Mouse (Mus musculus): ENCODE results near the gene Cc2d2b.
A peak's percentile ranks its signal among the peaks of the same experiment; 100 is the strongest.

Cc2d2b gene

DNA sequence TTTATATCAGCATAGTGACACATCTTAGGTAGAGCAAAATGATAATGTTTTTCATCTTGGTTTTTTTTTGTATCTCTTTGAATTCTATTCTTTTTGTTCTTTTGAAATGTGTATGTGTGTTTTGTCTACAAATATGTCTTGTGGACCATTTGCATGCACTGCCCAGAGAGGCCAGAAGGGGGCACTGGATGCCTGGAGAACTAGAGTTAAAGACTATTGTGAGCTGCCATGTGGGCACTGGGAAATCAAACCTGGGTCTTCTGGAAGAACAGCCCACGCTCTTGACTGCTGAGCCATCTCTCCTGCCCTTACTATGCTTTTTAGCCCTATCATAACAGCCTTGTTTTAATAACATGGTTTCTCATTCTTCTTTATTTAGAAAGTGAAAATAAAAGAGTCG lies 5.8 kb downstream of the Cc2d2b start:
- peak; percentile 21 to 79 for DNase-seq (ENCODE audit: inconsistent age in 2 of 2, low spot score in 1 of 2)

DNA sequence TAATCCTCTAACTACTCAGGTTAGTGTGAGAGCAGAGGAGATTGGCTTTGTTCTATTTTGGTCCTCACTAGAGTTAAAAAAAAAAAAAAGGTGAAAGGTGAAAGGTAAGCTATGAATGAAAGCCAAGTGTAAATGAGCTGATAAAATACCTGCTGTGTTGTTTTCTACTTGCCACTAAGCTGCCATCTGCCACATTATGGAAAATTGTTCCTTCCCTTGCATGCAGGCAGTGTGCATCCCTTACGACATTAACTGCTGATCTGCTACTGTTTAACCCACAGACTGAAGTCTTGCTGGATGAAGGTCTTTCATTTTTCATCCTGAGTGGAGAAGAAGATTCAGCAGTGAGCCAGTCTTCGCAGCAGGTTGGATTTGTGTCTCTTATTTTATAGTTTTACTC lies 11.5 kb downstream of the Cc2d2b start:
- DNase-seq (ENCODE audit: inconsistent age in 2 of 2, low spot score in 1 of 2), result no peak

DNA sequence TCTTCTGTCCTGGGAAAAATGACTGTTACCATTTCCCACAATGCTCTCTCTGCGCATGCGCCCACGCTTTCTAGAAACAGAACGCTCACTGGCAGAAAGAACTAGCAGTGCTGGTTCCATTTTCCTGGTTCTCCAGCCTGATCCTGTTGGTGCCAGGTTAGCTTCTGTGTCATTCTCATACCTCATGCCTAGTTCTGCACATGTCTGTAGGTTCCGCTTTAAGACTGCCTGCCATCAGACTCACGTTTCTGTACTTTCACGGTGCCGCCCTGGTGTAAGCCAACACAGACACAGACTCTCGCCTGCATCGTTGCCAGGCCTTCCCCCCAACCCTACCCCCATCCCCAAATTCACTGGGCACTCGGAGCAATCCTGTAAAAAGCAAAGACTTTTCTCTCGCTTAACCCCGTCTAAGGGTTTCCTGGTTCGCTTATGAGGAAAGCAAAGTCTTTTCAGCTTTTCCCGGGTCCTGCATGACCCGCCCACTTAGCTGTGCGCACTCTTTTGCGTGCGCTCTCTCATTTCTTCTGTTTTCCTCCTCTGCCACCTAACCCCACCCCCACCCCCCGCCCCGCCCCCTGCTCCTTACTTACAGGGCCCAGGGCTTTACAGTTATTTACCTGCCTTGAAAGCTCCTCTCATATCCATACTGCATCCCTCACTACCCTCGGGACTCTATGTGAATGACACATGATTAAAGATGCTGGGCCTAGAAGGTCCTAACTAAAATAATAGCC lies 13.6 kb downstream of the Cc2d2b start:
- DNase-seq (ENCODE audit: inconsistent age in 2 of 2, low spot score in 1 of 2), result peak; percentile 29 to 58

DNA sequence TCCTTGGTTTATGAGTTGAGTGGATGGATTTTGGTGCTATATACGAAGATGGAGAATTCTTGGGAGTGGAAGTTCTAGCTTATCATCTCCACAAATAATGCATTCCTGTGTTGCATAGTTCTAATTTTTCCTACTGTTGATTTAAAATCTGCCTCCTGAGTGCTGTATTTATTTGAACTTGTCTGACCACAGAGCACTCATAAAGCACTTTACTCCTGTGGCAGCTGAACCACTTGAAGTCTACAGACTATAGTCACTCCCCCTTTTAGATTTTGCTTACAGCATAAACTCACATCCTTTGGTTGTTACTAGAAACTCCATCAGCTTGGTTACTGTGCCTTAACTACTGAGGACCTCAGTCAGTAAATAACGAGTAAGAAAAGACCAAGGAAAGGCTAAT lies 18.6 kb downstream of the Cc2d2b start:
- DNase-seq (ENCODE audit: inconsistent age in 2 of 2, low spot score in 1 of 2), result no peak

DNA sequence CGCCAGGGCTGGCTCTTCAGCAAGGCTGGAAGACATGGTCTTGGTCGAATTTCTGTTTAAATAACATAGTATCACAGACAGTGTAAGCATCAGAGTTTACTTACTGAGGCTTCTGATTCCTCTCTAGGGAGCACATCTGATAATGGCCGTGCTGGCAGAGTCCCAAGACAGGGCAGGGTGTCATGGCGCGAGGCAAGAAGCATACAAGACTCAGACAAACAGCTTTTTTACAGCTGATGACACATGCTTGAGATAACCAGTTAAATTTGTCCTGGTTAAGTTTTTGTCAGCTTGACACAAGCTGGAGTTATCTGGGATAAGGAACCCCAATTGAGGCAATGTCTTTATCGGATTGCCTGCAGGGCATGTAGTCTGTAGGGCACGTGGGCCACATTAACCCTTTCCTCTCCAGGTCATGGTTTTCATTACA lies 20.8 kb downstream of the Cc2d2b start:
- no peak for DNase-seq (ENCODE audit: inconsistent age in 2 of 2, low spot score in 1 of 2)

DNA sequence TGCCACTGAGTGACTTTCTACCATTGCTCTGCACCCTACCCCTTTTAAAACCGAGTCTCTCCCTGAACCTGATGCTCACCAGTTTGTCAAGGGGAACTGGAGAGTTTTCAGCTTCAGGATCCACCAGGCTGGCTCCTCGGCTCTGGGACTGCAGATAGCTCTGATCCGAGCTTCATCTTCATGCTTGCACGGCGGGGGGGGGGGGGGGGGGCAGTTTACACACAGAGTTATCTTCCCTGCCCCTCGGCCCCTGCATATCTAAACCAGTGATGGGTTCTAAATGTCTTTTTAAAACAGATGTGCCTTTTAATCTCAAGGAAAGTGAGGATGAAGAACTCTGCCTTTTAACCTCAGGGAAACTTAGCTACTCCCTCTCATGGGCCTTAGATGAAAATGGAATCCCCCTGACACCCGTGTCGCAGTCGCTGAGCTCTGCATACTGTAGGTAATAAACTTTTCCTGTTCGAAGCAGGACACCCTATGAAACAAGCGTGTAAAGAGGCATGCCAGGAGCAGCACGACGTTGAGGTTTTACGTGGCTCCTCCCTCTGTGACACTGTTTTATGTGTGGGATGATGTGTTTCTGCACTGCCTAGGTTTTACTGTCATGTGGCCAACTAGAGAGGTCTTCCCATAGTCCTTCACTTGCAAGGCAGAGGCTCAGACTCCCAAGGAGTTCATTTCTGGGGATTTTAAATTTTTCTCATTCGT lies 39.6 kb downstream of the Cc2d2b start:
- DNase-seq (ENCODE audit: inconsistent age in 2 of 2, low spot score in 1 of 2), result no peak

DNA sequence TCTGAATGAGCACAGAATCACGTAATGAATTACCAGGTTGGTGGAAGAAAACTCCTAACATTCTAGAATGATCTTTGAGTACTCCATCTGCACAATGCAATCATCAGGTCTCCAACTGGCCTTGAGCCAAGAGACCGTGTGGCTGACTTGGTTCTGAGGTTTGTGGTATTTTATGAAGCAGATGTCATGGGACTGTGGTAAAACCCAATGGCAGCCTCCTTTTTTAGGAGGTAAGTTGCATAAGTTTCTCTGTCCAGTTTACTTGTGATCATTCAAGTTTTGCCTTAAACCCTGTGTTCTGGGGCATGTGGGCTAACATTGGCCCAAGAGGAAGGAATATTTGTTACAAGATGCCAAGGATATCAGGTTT lies 40.1 kb downstream of the Cc2d2b start:
- no peak for DNase-seq (ENCODE audit: inconsistent age in 2 of 2, low spot score in 1 of 2)

DNA sequence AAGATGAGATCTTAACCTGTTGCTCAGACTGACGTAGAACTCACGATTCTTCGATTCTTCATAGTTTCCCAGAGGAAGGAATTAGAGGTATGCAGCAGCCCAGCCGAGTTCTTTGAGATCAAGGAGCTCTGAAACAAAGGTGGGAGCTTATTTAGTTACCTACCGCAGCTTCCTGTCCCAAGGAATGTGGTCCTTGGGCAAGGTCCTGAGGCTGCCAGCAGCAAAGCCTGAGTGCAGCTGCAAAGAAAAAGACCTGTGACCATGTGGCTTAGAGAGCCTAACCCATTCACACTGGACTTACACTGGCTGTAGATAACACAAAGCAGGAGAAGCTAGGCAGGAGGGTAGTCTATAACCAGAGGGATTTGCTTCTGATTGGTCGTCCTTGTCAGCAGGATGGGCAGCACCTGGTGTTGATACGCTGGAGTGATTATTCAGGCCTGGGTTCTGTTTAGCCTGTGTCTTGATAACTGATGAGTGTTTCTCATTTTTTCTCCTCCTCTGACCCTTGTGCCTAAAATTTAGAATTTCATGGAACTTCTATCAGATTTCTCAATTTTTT lies 56.7 kb downstream of the Cc2d2b start:
- DNase-seq (ENCODE audit: inconsistent age in 2 of 2, low spot score in 1 of 2), result no peak

DNA sequence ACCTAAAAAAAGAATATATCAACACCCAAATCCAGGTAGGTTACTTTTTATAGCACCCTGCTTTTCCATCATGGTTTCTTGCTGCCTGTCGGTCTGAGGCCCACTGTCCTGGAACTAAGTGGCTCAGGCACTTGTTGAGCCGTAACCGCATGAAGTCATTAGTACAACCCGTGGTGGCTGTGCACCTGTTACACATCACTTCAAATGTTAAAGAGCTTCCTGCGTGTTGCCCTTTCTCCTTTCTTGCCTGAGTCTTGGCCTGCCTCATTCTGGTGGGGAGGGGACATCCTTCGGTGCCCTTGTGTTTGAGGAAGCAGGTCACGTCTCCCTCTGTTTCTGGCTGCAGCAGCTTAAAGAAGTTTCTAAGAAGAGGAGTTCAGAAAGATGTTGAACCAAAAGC lies 61.3 kb downstream of the Cc2d2b start:
- no peak for DNase-seq (ENCODE audit: inconsistent age in 2 of 2, low spot score in 1 of 2)

DNA sequence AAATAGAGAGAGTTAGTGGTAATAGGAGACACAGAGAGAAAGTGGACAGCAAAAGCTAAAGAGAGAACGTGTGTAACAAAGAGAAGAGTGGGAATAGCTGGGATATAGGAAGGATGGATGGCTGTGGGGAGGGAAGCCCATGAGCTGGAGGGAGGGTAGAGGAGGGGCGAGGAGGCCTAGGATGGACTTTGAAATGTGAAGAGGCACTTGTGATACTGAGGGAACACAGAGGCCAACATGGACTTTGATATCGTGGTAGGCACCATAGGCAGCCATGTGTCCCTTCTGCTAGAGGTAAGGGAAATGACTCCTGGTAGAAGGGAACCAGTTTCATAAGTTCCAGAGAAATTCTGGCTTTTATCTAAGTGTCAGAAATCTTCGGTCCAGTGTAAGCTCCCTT lies 63.3 kb downstream of the Cc2d2b start:
- no peak for DNase-seq (ENCODE audit: inconsistent age in 2 of 2, low spot score in 1 of 2)

DNA sequence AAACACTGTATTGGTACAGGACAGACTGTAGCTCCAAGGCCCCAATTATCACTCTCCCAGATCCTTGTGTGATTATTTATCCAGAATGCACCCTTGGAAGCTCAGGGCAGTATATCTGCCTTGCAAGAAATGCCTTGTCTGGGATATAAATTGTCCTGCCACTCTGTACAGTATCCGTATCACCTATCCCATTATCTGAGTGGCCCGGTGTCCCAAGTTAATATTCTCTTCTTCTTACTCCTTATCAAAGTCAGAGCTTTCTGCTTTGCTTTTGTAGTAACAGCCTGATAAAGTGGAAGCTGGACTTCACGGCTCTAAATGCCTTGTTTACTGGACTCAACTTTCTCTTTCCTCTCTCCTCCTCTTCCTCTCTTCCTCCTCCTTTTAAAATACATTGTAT lies 64.2 kb downstream of the Cc2d2b start:
- DNase-seq (ENCODE audit: inconsistent age in 2 of 2, low spot score in 1 of 2), result no peak

DNA sequence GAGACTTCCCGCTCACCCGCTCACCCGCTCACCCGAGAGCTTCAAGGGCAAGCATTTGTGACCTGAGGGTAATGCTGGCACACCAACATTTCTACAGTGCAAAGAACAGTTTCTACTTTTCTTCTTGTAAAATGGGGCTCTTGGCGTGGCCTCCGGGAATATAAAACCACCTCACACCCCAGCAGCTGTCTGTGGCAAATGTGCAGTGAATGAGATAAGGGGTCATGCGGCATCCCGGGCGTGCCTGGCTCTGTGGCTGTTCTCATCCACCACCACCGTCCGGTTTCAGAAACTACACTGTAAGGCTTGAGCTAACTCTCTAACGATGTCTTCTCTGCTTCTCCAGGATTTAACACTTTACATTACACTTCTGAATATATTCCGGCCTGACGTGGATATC lies 64.8 kb downstream of the Cc2d2b start:
- DNase-seq (ENCODE audit: inconsistent age in 2 of 2, low spot score in 1 of 2), result no peak

DNA sequence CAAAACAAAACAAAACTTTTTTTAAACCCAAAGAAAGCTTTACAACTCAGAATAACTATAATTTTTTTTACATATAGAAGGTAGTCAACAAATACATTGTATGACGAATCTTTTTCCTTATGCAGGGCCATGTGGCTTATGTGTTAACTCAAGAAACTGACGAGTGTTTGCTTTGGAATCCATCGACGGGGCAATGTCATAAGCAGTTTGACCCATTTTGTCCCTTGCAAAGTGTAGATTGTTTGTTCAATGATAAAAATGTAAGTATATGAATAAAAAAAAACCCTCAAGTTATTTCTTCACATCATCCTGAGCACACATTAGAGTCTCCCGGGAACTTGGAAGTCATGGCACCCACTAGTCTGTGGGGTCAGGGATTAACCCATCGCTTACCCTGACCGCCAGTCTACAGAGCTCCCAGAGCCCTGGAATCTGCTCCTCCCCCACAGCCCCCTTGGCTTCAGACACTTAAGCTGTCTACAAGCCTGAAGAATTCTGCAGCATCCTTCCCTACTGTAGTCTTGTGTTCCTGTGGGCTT lies 67.2 kb downstream of the Cc2d2b start:
- no peak for DNase-seq (ENCODE audit: inconsistent age in 2 of 2, low spot score in 1 of 2)

DNA sequence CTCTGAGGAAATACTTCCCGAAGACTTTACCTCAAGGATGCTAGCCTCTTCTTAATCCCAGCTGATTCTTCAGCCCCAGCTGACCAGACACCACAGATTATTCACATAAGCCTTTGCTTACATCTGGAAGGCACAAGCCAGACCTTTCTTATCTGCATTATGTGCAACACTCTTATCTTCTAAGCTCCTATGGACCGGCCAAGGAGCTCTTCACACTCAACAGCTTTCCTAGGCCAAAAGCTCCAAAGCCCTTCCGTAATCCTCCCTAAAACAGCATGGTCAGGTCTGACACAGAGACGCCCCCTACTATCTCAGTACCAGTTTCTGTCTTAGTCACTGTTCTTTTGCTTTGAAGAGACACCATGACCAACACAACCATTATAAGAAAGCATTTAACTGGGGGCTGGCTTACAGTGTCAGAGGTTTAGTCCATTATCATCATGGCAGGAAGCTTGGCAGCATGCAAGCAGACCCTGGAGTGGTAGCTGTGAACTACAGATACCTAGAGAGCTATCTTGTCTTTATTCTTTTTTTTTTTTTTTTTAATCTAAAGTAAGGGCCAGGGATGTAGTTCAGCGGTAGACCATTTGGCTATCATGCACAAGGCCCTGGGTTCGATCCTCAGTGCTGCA lies 69.5 kb downstream of the Cc2d2b start:
- no peak for DNase-seq (ENCODE audit: inconsistent age in 2 of 2, low spot score in 1 of 2)

DNA sequence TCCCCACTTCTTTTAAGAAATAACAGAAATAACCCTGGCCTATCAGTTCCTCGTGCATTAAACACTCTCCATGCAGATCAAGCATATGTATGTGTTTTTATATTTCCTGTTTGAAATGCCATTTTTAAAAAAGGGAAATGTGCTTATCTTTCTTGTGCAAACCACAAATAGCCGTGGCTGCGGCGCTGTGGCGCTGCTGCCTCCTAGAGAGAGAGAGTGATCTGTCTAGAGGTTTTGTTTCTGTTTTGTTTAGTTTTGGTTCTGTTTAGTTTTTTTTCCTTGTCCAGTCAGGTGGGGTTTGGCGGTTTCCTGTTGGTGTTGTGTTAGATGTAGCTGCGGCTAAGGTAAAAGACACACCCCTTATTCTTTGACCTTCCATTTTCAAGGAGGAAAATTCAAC lies 70.2 kb downstream of the Cc2d2b start:
- no peak for DNase-seq (ENCODE audit: inconsistent age in 2 of 2, low spot score in 1 of 2)

DNA sequence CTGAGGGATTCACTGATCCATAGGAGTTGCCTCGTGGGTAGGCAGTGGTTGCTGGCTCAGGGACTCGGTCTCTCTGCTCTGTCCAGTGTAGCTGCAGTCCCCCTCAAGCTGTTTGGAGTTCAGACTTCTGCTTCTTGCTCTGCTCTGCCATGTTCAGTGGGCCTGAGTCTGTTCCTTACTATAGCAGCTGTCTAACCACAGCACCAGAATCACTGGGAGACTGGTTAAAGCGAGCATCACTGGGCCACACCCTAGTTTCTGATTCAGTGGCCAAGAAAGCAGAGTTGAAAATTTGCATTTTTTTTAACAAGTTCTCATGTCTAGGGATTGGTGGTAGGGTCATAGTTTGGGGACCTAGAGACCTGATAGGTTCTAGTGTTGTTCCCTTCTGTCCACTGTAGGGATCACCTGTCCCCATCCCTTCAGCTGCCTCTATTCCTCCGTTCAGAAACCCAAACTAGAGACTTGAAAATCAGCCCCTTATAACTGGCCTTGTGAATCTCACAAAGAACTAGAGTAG lies 72.8 kb downstream of the Cc2d2b start:
- no peak for DNase-seq (ENCODE audit: inconsistent age in 2 of 2, low spot score in 1 of 2)

DNA sequence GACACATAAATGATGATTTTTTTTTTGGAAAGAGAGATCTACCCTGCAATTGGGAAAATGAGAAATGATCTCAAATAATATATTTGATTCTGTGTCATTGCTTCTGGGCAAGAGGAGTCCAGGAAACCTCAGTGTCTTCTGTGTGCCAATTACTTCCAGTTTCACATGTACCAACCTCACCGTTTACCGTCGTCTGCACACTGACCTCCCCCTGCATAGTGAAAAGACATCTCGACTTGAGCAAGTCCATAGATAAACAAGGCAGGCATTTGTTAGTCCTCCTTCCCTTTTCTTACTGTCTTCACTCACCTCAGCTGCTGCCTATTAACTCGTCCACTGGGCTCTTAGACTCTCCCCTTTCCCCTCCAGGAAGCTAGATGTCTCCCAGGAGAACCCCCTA lies 77.1 kb downstream of the Cc2d2b start:
- no peak for DNase-seq (ENCODE audit: inconsistent age in 2 of 2, low spot score in 1 of 2)

DNA sequence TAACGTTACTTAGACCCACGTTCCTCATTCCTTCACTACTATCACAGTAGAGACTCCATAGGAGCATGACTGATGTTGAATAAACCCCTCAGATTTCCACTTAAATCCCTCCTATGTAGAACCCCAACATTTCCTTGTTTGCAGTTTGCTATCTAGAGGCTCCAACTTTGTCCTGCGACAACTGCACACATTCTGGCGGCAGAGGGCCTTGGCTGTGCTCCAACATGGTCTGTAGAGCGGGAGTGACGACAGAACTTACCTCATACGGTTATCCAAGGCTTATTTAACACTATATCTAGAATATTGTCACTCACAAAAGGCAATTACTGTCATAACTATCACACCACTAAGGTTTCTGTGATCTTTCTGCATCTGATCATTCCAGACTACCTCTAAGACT lies 78.2 kb downstream of the Cc2d2b start:
- DNase-seq (ENCODE audit: inconsistent age in 2 of 2, low spot score in 1 of 2), result no peak

DNA sequence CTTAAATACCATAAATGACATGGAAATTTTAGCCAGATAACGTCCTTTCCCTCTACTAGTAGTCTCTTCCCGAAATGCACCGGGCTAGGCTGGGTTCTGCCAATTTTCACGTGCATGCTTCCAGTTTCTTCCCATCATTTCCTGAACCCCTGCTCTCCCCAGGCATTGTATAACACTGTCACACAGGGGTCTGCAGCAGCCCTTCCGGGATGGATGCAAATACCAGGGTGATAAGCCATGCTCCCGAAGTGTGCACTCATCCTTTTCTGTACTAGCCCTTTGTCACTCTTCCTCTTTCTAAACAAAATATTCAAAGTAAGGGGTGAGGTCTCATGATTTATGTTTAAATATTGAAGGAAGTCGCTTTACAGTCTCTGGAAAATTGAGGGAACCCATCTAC lies 81.6 kb downstream of the Cc2d2b start:
- peak in 1 of 2 experiments; percentile 32 for DNase-seq (ENCODE audit: inconsistent age in 2 of 2, low spot score in 1 of 2)

DNA sequence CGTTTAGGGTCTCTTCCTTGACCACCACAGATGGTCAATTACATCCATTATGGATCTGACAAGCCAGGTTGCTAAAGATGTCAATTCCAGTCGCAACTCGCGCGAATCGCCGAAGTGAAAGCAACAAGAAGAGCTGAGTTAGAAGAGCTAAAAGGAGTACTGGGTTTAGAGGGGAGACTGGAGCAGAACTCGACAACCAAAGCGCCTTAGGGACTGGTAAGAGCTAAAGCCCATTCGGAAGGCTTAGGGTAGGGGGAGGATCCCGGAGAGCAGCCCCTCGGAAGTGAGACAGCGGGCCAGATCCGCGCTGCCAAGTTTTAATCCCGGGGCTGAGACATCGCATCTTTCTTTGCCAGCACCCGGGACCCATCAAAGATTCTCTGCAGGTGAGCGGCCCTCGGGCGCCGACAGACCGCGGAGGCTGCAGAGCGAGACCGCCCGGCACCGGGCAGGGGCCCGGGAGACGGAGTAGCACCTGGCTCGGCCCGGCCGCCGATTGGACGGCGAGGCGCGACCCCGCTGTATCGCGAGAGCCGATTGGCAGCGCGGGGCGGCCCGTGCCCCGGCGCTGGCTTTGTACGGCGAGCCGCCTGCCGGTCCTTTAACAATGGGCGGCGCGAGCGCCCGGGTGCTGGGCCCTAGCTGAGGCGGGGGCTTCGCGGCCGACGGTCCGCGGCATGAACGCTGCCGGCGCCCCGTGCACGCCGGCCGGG lies 82.3 kb downstream of the Cc2d2b start, which contains the start of gene Ccnj:
Gene Ccnj, plus strand, starts transcription at position 577 of the 713 bp plus-strand sequence.
- DNase-seq (ENCODE audit: inconsistent age in 2 of 2, low spot score in 1 of 2), result peak; percentile 94 to 97
